Mouse (Mus musculus) brain, embryonic 14.5 days (tissue): ENCODE data around the gene Stpg2.

ENCODE experiments used
- CTCF ChIP-seq: fragments of 200-500 bp; IDR thresholded peaks from 2 replicates; pipeline ENCODE4 v1.5.1; 2012; ENCODE audit warnings: inconsistent platforms, mild to moderate bottlenecking, moderate library complexity, borderline replicate concordance; ENCODE audit not compliant: insufficient read depth, insufficient read length; ENCODE audit errors: extremely low read depth
- POLR2A ChIP-seq: fragments of 200-500 bp; IDR thresholded peaks from 2 replicates; pipeline ENCODE4 v1.6.1; 2012; ENCODE audit warnings: mild to moderate bottlenecking, inconsistent platforms, borderline replicate concordance; ENCODE audit not compliant: poor library complexity, insufficient read depth, insufficient read length, severe bottlenecking; ENCODE audit errors: extremely low read depth

DNA sequence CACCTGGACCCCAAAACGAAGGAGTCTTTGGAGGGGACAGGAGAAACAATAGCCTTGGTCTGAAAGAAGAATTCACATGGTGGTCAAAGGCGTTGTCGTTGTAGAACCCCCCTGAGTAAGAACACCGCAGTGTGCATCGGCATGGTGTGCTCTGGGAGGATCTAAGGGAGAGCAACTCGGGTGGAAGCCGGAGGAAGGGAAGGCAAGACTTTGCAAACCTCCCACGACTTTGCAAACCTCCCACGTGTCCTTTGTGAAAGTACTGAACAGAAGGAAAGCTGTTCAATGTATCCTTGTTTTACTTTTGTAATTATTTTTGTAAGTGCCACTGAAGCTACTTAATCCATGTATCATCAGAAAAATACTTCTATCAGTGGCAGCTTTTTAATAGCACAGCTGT is 11.5 kb downstream of the Stpg2 start:
- no peak for TF ChIP-seq CTCF
- TF ChIP-seq POLR2A = no peak
